Mouse (Mus musculus): ENCODE measurements around the gene Batf3. TPM values are rescaled to one million over a fixed set of nuclear protein-coding genes. Genes with fewer than 3 reads are reported as not detected.

Batf3 gene
- total RNA-seq, 2 experiments from 2014 or later, result 0.38 TPM; not detected in 1

DNA sequence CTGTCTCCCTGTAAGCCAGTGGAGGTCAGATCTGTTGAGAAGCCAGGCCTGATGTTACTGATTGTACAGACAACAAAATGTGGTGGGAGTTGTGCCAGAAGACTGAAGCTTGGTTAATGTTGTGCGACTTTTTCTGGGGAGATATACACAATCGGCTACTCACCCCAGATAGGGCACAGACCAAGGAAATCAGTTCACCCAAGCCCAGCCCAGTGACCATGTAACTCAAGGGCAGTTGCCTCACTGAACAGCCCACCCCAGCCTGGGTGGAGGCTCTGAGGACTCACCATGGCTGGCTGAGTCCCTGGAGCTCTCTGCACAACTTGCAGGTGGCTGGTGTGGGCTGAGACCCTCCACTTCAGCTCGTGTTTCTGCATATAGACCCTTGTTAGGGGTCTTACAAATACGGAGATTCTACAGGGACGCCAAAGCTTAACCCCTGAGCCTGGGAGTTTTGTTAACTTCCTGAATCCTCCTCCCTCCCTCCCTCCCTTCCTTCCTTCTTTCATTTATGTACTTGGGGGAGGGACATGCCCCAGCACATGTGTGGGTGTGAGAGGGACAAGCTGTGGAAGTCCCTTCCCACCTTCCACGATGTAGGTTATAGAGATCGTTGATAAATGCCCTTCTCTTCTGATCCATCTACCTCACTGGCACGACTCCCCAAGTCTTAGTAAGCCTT lies 53.4 kb downstream of the Batf3 start:
- intact Hi-C loops (cut with DNase I), result loop anchor here (1.0 kb wide), 1 partner anchor 124 kb away; no protein-coding TSS in a partner anchor
- TF ChIP-seq CTCF (IDR thresholded peaks at IDR 0.05), result no peak
- Histone ChIP-seq H3K4me3 (no peak overlapping the region), H3K27ac (no peak overlapping the region)
- DNase-seq, result no peak

DNA sequence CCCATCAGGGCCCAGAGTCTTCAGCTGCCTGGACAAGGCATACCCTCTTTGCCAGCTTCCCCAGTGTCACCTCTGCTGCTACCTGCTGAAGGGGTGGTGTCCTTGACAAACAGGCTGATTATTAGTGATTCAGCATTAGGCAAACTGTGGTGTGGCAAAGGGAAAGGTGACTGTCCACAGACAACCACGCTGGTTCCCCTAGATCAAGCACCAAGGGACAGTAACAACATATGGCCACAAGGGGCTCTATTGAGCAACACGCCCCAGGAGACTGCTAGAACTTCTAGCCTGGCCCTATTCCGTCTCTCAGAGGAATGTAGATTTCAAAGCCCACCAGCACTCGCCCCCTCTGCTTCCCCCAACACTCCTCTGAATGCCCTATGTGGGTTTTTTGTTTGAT lies 55.4 kb downstream of the Batf3 start:
- H3K4me3 ChIP-seq, result no peak overlapping the region
- peak; percentile 89 for TF ChIP-seq CTCF (IDR thresholded peaks at IDR 0.05)
- no peak overlapping the region for H3K27ac ChIP-seq
- DNase-seq, result peak; percentile 41
- intact Hi-C loops (cut with DNase I), result no loop called here

GRCm38 (mm10) chr1:191154314-191154713 lies 56.7 kb downstream of the Batf3 start:
- intact Hi-C loops (cut with DNase I), result no loop called here
- DNase-seq, result no peak
- H3K4me3 ChIP-seq, result no peak overlapping the region
- H3K27ac ChIP-seq, result no peak overlapping the region
- no peak for TF ChIP-seq CTCF (IDR thresholded peaks at IDR 0.05)

Other genes with a start within 250 kb of the Batf3 start
- 10 to 100 TPM; 18.3 to 19.7 TPM for gene Rps6kc1, start 186.1 kb upstream of the Batf3 start, total RNA-seq (2021)
- 10 to 100 TPM; 29.3 to 29.8 TPM for gene Angel2, start 172.7 kb upstream of the Batf3 start, total RNA-seq (2021)
- gene Vash2, start 118.6 kb upstream of the Batf3 start, total RNA-seq (2021), result under 1 TPM; 0.20 to 0.66 TPM
- 10 to 100 TPM; 13.0 to 16.2 TPM for gene Flvcr1, start 71.7 kb upstream of the Batf3 start, total RNA-seq (2021)
- gene Spata45, start 61.2 kb upstream of the Batf3 start, total RNA-seq (2021), result not detected
- gene Tatdn3, start 34.9 kb upstream of the Batf3 start, total RNA-seq (2021), result 10 to 100 TPM; 14.4 to 15.2 TPM
- under 1 TPM; 0.05 to 0.08 TPM for gene Nsl1, start 34.8 kb upstream of the Batf3 start, total RNA-seq (2021)
- not detected for gene Fam71a, start 67.0 kb downstream of the Batf3 start, total RNA-seq (2021)
- 1 to 10 TPM; 2.7 to 7.2 TPM for gene Atf3, start 120.2 kb downstream of the Batf3 start, total RNA-seq (2021)
- gene Nenf, start 220.3 kb downstream of the Batf3 start, total RNA-seq (2021), result 10 to 100 TPM; 68.3 to 69.6 TPM
- gene Tmem206, start 228.1 kb downstream of the Batf3 start, total RNA-seq (2021), result 1 to 10 TPM; 1.2 to 1.4 TPM

Data from gastrocnemius, adult 2 months (tissue).